Mouse (Mus musculus) CH12.LX (cell line): ENCODE measurements around the gene Cbfa2t2. TPM values are rescaled to one million over a fixed set of nuclear protein-coding genes. Genes with fewer than 3 reads are reported as not detected.

Experiments
- DNase-seq: peaks from one replicate; pipeline ENCODE4 v3.0.0-alpha.2; 2013; ENCODE audit errors: extremely low read depth
- H3K27ac ChIP-seq: 2 replicates; pipeline ENCODE4 v1.5.1; 2012; ENCODE audit warnings: low read depth, mild to moderate bottlenecking, control low read depth, moderate library complexity; ENCODE audit not compliant: insufficient read depth
- H3K27me3 ChIP-seq: replicated peaks from 2 replicates; pipeline ENCODE3; 2012; ENCODE audit warnings: inconsistent platforms
- H3K36me3 ChIP-seq, 2 experiments: replicated peaks in 1 of 2; 2 replicates each; pipeline versions ENCODE3 to v1.6.1; 2012; ENCODE audit warnings: inconsistent platforms in 1 of 2, low read length in 1 of 2, mild to moderate bottlenecking in 1 of 2, mixed read lengths in 1 of 2, moderate library complexity in 1 of 2; ENCODE audit not compliant: control insufficient read depth in 1 of 2, insufficient read depth in 1 of 2
- H3K4me1 ChIP-seq, 2 experiments: 2 replicates each; pipeline ENCODE4 v1.6.1; 2012; ENCODE audit warnings: inconsistent platforms in 1 of 2, moderate library complexity in 1 of 2; ENCODE audit not compliant: insufficient read depth in 2 of 2, control insufficient read depth in 1 of 2
- H3K4me2 ChIP-seq: 2 replicates; pipeline ENCODE4 v1.6.1; 2012; ENCODE audit warnings: low read depth, mild to moderate bottlenecking, control low read depth; ENCODE audit not compliant: poor library complexity, insufficient read depth, severe bottlenecking
- H3K4me3 ChIP-seq, 3 experiments: fragments of 150-350 bp in 1 of 3; sonication (generic) in 1 of 3; replicated peaks in 1 of 3; 2 replicates each; pipeline versions ENCODE3 to v1.5.1; 2011 to 2012; ENCODE audit warnings: low read depth in 2 of 3, low read length in 2 of 3, mild to moderate bottlenecking in 2 of 3, moderate library complexity in 2 of 3, control low read depth in 1 of 3, improper control_type of control experiment in 1 of 3, inconsistent platforms in 1 of 3, mixed read lengths in 1 of 3; ENCODE audit not compliant: poor library complexity in 1 of 3
- H3K79me2 ChIP-seq: replicated peaks from 2 replicates; pipeline ENCODE4 v1.6.1; 2012; ENCODE audit warnings: mild to moderate bottlenecking, moderate library complexity; ENCODE audit not compliant: control insufficient read depth, poor library complexity, insufficient read depth, severe bottlenecking; ENCODE audit errors: extremely low read depth
- H3K9ac ChIP-seq: 2 replicates; pipeline ENCODE4 v1.6.1; 2012; ENCODE audit warnings: low read depth, mild to moderate bottlenecking, control low read depth, moderate library complexity; ENCODE audit not compliant: insufficient read depth
- H3K9me3 ChIP-seq: replicated peaks from 2 replicates; pipeline ENCODE3; 2012; ENCODE audit warnings: low read length, inconsistent platforms, mixed read lengths
- CHD1 ChIP-seq: IDR thresholded peaks from 2 replicates; pipeline ENCODE4 v1.6.1; 2012; ENCODE audit warnings: low read depth, low read length, improper control_type of control experiment, inconsistent platforms
- E2F4 ChIP-seq: IDR thresholded peaks from 2 replicates; pipeline ENCODE4 v1.6.1; 2011; ENCODE audit warnings: low read depth, low read length, improper control_type of control experiment; ENCODE audit not compliant: insufficient replicate concordance
- JUN ChIP-seq: IDR thresholded peaks from 2 replicates; pipeline ENCODE4 v1.6.1; 2011; ENCODE audit warnings: low read depth, mild to moderate bottlenecking, low read length, improper control_type of control experiment, moderate library complexity; ENCODE audit not compliant: insufficient read depth
- MAZ ChIP-seq: IDR thresholded peaks from 2 replicates; pipeline ENCODE4 v1.6.1; 2012; ENCODE audit warnings: low read depth, mild to moderate bottlenecking, inconsistent platforms, low read length, improper control_type of control experiment, moderate library complexity
- NRF1 ChIP-seq: IDR thresholded peaks from 2 replicates; pipeline ENCODE4 v1.6.1; 2014; ENCODE audit warnings: low read depth, mild to moderate bottlenecking, inconsistent platforms, low read length, improper control_type of control experiment, moderate library complexity
- RAD21 ChIP-seq: IDR thresholded peaks from 2 replicates; pipeline ENCODE4 v1.6.1; 2011; ENCODE audit warnings: low read depth, mild to moderate bottlenecking, low read length, improper control_type of control experiment, moderate library complexity
- SMC3 ChIP-seq: IDR thresholded peaks from 2 replicates; pipeline ENCODE4 v1.6.1; 2011; ENCODE audit warnings: low read depth, low read length, improper control_type of control experiment
- ZMIZ1 ChIP-seq: IDR thresholded peaks from 2 replicates; pipeline ENCODE4 v1.6.1; 2012; ENCODE audit warnings: low read depth, mild to moderate bottlenecking, inconsistent platforms, low read length, improper control_type of control experiment
- dilution Hi-C: fragments of 300-500 bp; cut with MboI; formaldehyde crosslinking; loops from 2 replicates; pipeline ENCODE4 v1.14.3; 2020; ENCODE audit warnings: low sequenced_read_pairs; ENCODE audit not compliant: extremely low pct_unique_long_range_greater_than_20kb, extremely low pct_ligation_motif_present
- in situ Hi-C: fragments of 300-500 bp; cut with MboI; formaldehyde crosslinking; loops from 3 replicates; pipeline ENCODE4 v1.14.3; 2019; ENCODE audit warnings: low sequenced_read_pairs, low pct_ligation_motif_present, low pct_unique_long_range_greater_than_20kb, mixed read lengths
- polyA plus RNA-seq: library from polyadenylated mRNA; unstranded; fragments of >175 nt; gene quantifications from 2 replicates; pipeline ENCODE4 v1.2.1, GENCODE M21; 2012; ENCODE audit warnings: low read depth; ENCODE audit not compliant: insufficient read length
- total RNA-seq, 2 experiments: library from RNA; depleted of rRNA; stranded (reverse); fragments of 300-350 nt in 1 of 2; fragments of >200 nt in 1 of 2; gene quantifications; 2 replicates each; pipeline ENCODE4 v1.2.3; 2012 to 2014

The Cbfa2t2 gene
- total RNA-seq (2012; rRNA removed) (5.5 and 6.0 TPM in 2 replicates), total RNA-seq (2014; rRNA removed) (7.0 and 7.4 TPM in 2 replicates), polyA plus RNA-seq (10.5 and 12.6 TPM in 2 replicates)

DNA sequence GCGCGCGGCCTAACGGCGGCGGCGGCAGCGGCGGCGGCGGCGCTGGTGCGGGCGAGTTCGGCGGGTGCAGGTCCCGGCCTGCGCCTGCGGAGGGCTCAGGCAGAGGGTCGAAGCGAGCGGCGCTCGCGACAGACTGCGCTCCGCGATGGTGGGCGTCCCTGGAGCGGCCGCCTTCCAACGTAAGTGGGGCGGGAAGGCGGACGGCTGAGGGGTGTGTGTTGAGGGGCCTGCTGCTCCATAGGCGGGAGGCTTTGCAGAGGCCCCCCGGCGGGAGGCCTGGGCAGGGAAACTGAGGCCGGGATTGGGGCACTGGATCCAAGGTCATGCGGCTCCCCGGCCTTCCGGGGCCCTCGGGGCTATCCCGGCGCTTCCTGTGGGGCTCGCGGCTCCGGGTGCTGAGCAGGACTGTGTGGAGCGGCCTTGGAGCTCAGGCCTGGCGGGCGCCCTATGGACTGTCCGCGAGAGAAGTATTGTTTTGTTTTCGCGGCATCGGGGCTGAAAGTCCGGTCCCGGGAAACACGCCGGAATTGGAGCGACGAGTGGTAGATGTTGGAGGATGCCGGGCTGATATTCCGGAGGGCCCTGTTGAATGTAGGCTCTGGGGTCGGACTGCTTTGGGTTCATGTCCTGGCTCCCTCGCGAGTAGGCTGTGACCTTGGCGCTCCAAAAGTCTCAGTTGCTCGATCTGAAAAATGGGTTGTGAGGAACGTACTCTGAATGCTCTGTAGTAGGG lies at the start of gene Cbfa2t2:
Gene Cbfa2t2 (plus strand): TSS at position 24 of the 733 bp plus-strand sequence.
- in situ Hi-C loops, result no loop called here
- H3K36me3 ChIP-seq, result peaks cover 0 to 1% of the 10 kb centered on the region in 2 experiments
- DNase-seq, result peak; percentile 32

DNA sequence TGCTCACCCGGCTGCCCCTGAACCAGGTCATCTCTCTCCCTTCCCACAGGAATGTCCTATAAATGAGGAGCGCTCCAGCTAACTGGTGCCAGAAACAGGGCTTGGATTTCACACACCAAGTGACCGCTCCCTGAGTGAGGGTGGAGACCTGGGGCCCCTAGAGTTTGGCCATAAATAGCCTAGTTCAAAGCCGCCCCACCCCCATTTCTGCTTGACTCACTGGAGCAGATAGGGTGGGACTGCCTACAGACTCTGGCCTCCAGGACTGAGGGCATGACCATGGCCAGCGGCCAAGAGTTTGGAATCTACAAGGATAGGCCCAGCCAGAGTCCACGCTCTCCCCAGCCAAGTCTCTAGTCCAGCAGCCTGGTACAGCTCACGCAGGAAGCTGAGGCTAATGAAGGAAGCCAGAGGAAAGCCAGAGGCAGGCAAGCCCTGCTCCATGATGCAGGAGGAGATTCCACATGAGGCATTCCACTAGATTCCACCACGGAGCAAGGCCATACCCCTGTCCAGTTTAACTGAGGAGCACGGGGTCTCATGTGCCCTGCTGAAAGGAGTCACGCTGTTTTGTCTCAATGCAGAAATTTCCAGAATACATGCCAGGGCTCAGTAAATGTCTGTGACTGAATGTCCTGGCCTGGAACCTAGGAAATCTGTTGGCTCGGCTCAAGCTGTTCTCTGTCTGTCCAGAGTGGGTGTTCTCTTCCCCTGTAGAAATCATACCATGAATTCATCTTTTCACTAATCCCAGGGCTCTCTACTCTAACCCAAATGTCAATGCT lies 45.9 kb upstream of the Cbfa2t2 start:
- Histone ChIP-seq H3K27ac (no peak overlapping the region), H3K4me1 (peaks cover 0 to 15% of the 10 kb centered on the region in 2 experiments; a peak in 1 of 4 replicates), H3K36me3 (no peaks in the 10 kb centered on the region), H3K79me2 (no peaks in the 10 kb centered on the region), H3K27me3 (no peaks in the 10 kb centered on the region), H3K4me2 (no peak overlapping the region), H3K9me3 (no peaks in the 10 kb centered on the region), H3K4me3 (no peak overlapping the region), H3K9ac (no peak overlapping the region)
- no peak for TF ChIP-seq E2F4
- no peak for TF ChIP-seq SMC3
- no peak for TF ChIP-seq CHD1
- no peak for TF ChIP-seq NRF1
- dilution Hi-C loops, result no loop called here
- in situ Hi-C loops, result no loop called here
- no peak for DNase-seq

More for the DNA sequence above, at the start of gene Cbfa2t2:
- dilution Hi-C loops, result no loop called here
- Histone ChIP-seq H3K79me2 (peaks cover 23% of the 10 kb centered on the region), H3K4me1 (peaks cover 5 to 35% of the 10 kb centered on the region in 2 experiments; a peak in 3 of 4 replicates), H3K4me3 (peak within 1 kb of the TSS; percentile 74 to 94 (median 89)), H3K27ac (peak within 1 kb of the TSS; percentile 8; the same call in 1 of the 2 replicates), H3K9ac (peak within 1 kb of the TSS; percentile 94), H3K9me3 (no peaks in the 10 kb centered on the region), H3K4me2 (peak within 1 kb of the TSS; percentile 48), H3K27me3 (no peaks in the 10 kb centered on the region)
- TF ChIP-seq MAZ (no peak), ZMIZ1 (no peak), RAD21 (no peak)

DNA sequence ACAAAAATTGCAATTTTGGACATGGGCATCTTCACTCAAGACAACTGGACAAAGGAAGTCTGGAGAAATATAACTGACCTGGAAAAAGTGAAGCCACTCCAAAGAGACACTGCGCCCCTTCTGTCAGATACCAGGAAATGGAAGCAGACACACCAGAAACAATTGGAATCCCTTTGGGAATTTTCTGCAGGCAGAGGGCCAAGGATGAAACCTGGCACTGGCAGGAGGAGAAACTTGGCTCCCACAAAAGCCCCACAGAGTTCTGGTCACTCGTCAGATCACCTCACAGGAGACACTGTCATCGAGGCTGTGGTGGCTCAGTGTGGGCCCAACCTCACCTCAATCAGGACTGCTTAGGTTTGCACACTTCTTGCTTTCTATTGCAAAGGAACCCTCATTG lies 41.7 kb upstream of the Cbfa2t2 start:
- H3K27ac ChIP-seq, result no peak overlapping the region
- DNase-seq, result no peak
- H3K79me2 ChIP-seq, result no peaks in the 10 kb centered on the region
- in situ Hi-C loops (no loop called here), dilution Hi-C loops (no loop called here)
- H3K4me1 ChIP-seq, result peaks cover 0 to 6% of the 10 kb centered on the region in 2 experiments; a peak in 1 of 4 replicates
- H3K9me3 ChIP-seq, result no peaks in the 10 kb centered on the region
- no peaks in the 10 kb centered on the region for H3K27me3 ChIP-seq
- no peaks in the 10 kb centered on the region for H3K36me3 ChIP-seq
- no peak overlapping the region for H3K4me3 ChIP-seq
- TF ChIP-seq JUN, result no peak
- H3K4me2 ChIP-seq, result no peak overlapping the region
- no peak overlapping the region for H3K9ac ChIP-seq
